Mouse (Mus musculus): ENCODE results near the gene Gucy2e. TPM values are rescaled to one million over a fixed set of nuclear protein-coding genes. Genes with fewer than 3 reads are reported as not detected.
A peak's percentile ranks its signal among the peaks of the same experiment; 100 is the strongest.

The Gucy2e gene
- polyA plus RNA-seq, 2 experiments, result 0.12 to 0.14 TPM

- no peaks in the 10 kb centered on the region for H3K9me3 ChIP-seq (ENCODE audit: control insufficient read depth, low read length)
- peak overlapping the region; percentile 25 for H3K4me3 ChIP-seq (replicated peaks; ENCODE audit: low read length)
- no peaks in the 10 kb centered on the region for H3K36me3 ChIP-seq (ENCODE audit: control insufficient read depth, insufficient read depth, low read length)
- WGBS, result 1% methylated on average over 14 of the region's 14 CpGs
- H3K27me3 ChIP-seq (ENCODE audit: control insufficient read depth, insufficient read depth, low read length), result peaks cover 26% of the 10 kb centered on the region
- TF ChIP-seq POLR2A (IDR thresholded peaks at IDR 0.05; ENCODE audit: borderline replicate concordance, extremely low read depth, insufficient read depth, insufficient read length), result no peak
- H3K27ac ChIP-seq (replicated peaks; ENCODE audit: low read depth, low read length), result no peak overlapping the region
- no peak for ATAC-seq (ENCODE audit: low FRiP score, low read depth)
- no peak for DNase-seq (ENCODE audit: low spot score)
- peaks cover 8% of the 10 kb centered on the region; the same call in 1 of the 2 replicates for H3K4me1 ChIP-seq (ENCODE audit: control insufficient read depth, insufficient read depth, low read length)
- peak overlapping the region; percentile 21; the same call in 1 of the 2 replicates for H3K9ac ChIP-seq (ENCODE audit: low read depth, low read length, severe bottlenecking)
- peak overlapping the region; percentile 39 for H3K4me2 ChIP-seq (replicated peaks; ENCODE audit: low read depth, low read length, severe bottlenecking)
These were observed 39.6 kb downstream of the Gucy2e start for GRCm38 (mm10) chr11:69197194-69197593.

- Histone ChIP-seq H3K27ac (replicated peaks; ENCODE audit: low read depth, low read length) (no peak overlapping the region), H3K4me3 (replicated peaks; ENCODE audit: low read length) (peak overlapping the region; percentile 25), H3K9ac (ENCODE audit: low read depth, low read length, severe bottlenecking) (peak overlapping the region; percentile 21; the same call in 1 of the 2 replicates), H3K4me2 (replicated peaks; ENCODE audit: low read depth, low read length, severe bottlenecking) (peak overlapping the region; percentile 39), H3K36me3 (ENCODE audit: control insufficient read depth, insufficient read depth, low read length) (no peaks in the 10 kb centered on the region), H3K27me3 (ENCODE audit: control insufficient read depth, insufficient read depth, low read length) (peaks cover 26% of the 10 kb centered on the region), H3K9me3 (ENCODE audit: control insufficient read depth, low read length) (no peaks in the 10 kb centered on the region), H3K4me1 (ENCODE audit: control insufficient read depth, insufficient read depth, low read length) (peaks cover 8% of the 10 kb centered on the region; the same call in 1 of the 2 replicates)
- DNase-seq (ENCODE audit: low spot score), result no peak
- 5% methylated on average over 5 of the region's 5 CpGs for WGBS
- no peak for ATAC-seq (ENCODE audit: low FRiP score, low read depth)
- no peak for TF ChIP-seq POLR2A (IDR thresholded peaks at IDR 0.05; ENCODE audit: borderline replicate concordance, extremely low read depth, insufficient read depth, insufficient read length)
These were observed 40.1 kb downstream of the Gucy2e start for GRCm38 (mm10) chr11:69196766-69197165.

GRCm38 (mm10) chr11:69192840-69193239, 44.0 kb downstream of the Gucy2e start:
- DNase-seq (ENCODE audit: low spot score), result peak; percentile 59
- WGBS, result 0% methylated on average over 1 of the region's 1 CpGs
- H3K9me3 ChIP-seq (ENCODE audit: control insufficient read depth, low read length), result no peaks in the 10 kb centered on the region
- no peaks in the 10 kb centered on the region for H3K36me3 ChIP-seq (ENCODE audit: control insufficient read depth, insufficient read depth, low read length)
- no peak overlapping the region for H3K4me3 ChIP-seq (replicated peaks; ENCODE audit: low read length)
- no peak overlapping the region for H3K4me2 ChIP-seq (replicated peaks; ENCODE audit: low read depth, low read length, severe bottlenecking)
- no peak overlapping the region for H3K27ac ChIP-seq (replicated peaks; ENCODE audit: low read depth, low read length)
- peaks cover 8% of the 10 kb centered on the region; the same call in 1 of the 2 replicates for H3K4me1 ChIP-seq (ENCODE audit: control insufficient read depth, insufficient read depth, low read length)
- TF ChIP-seq POLR2A (IDR thresholded peaks at IDR 0.05; ENCODE audit: borderline replicate concordance, extremely low read depth, insufficient read depth, insufficient read length), result no peak
- no peak overlapping the region for H3K9ac ChIP-seq (ENCODE audit: low read depth, low read length, severe bottlenecking)
- peaks cover 18% of the 10 kb centered on the region for H3K27me3 ChIP-seq (ENCODE audit: control insufficient read depth, insufficient read depth, low read length)
- ATAC-seq (ENCODE audit: low FRiP score, low read depth), result no peak

GRCm38 (mm10) chr11:69185936-69186335, 50.9 kb downstream of the Gucy2e start:
- no peak overlapping the region for H3K27ac ChIP-seq (replicated peaks; ENCODE audit: low read depth, low read length)
- no peak overlapping the region for H3K4me2 ChIP-seq (replicated peaks; ENCODE audit: low read depth, low read length, severe bottlenecking)
- no peaks in the 10 kb centered on the region for H3K4me1 ChIP-seq (ENCODE audit: control insufficient read depth, insufficient read depth, low read length)
- no peak overlapping the region for H3K9ac ChIP-seq (ENCODE audit: low read depth, low read length, severe bottlenecking)
- H3K36me3 ChIP-seq (ENCODE audit: control insufficient read depth, insufficient read depth, low read length), result no peaks in the 10 kb centered on the region
- DNase-seq (ENCODE audit: low spot score), result no peak
- no peak for TF ChIP-seq POLR2A (IDR thresholded peaks at IDR 0.05; ENCODE audit: borderline replicate concordance, extremely low read depth, insufficient read depth, insufficient read length)
- WGBS, result 94% methylated on average over 6 of the region's 6 CpGs
- no peak for ATAC-seq (ENCODE audit: low FRiP score, low read depth)
- H3K9me3 ChIP-seq (ENCODE audit: control insufficient read depth, low read length), result no peaks in the 10 kb centered on the region
- H3K27me3 ChIP-seq (ENCODE audit: control insufficient read depth, insufficient read depth, low read length), result no peaks in the 10 kb centered on the region
- H3K4me3 ChIP-seq (replicated peaks; ENCODE audit: low read length), result no peak overlapping the region

- DNase-seq (ENCODE audit: low spot score) (no peak), ATAC-seq (ENCODE audit: low FRiP score, low read depth) (no peak)
- H3K27ac ChIP-seq (replicated peaks; ENCODE audit: low read depth, low read length), result no peak overlapping the region
- H3K27me3 ChIP-seq (ENCODE audit: control insufficient read depth, insufficient read depth, low read length), result no peaks in the 10 kb centered on the region
- no peak overlapping the region for H3K4me2 ChIP-seq (replicated peaks; ENCODE audit: low read depth, low read length, severe bottlenecking)
- WGBS, result 86% methylated on average over 5 of the region's 5 CpGs
- no peaks in the 10 kb centered on the region for H3K9me3 ChIP-seq (ENCODE audit: control insufficient read depth, low read length)
- H3K4me3 ChIP-seq (replicated peaks; ENCODE audit: low read length), result no peak overlapping the region
- no peaks in the 10 kb centered on the region for H3K36me3 ChIP-seq (ENCODE audit: control insufficient read depth, insufficient read depth, low read length)
- no peak overlapping the region for H3K9ac ChIP-seq (ENCODE audit: low read depth, low read length, severe bottlenecking)
- no peaks in the 10 kb centered on the region for H3K4me1 ChIP-seq (ENCODE audit: control insufficient read depth, insufficient read depth, low read length)
- TF ChIP-seq POLR2A (IDR thresholded peaks at IDR 0.05; ENCODE audit: borderline replicate concordance, extremely low read depth, insufficient read depth, insufficient read length), result no peak
These were observed 51.8 kb downstream of the Gucy2e start for GRCm38 (mm10) chr11:69185031-69185430.

- Histone ChIP-seq H3K27me3 (ENCODE audit: control insufficient read depth, insufficient read depth, low read length) (no peaks in the 10 kb centered on the region), H3K27ac (replicated peaks; ENCODE audit: low read depth, low read length) (no peak overlapping the region), H3K36me3 (ENCODE audit: control insufficient read depth, insufficient read depth, low read length) (no peaks in the 10 kb centered on the region), H3K4me2 (replicated peaks; ENCODE audit: low read depth, low read length, severe bottlenecking) (no peak overlapping the region), H3K4me1 (ENCODE audit: control insufficient read depth, insufficient read depth, low read length) (no peaks in the 10 kb centered on the region), H3K9me3 (ENCODE audit: control insufficient read depth, low read length) (no peaks in the 10 kb centered on the region), H3K9ac (ENCODE audit: low read depth, low read length, severe bottlenecking) (no peak overlapping the region), H3K4me3 (replicated peaks; ENCODE audit: low read length) (no peak overlapping the region)
- no peak for TF ChIP-seq POLR2A (IDR thresholded peaks at IDR 0.05; ENCODE audit: borderline replicate concordance, extremely low read depth, insufficient read depth, insufficient read length)
- no peak for DNase-seq (ENCODE audit: low spot score)
- no peak for ATAC-seq (ENCODE audit: low FRiP score, low read depth)
- 82% methylated on average over 4 of the region's 4 CpGs for WGBS
These were observed 56.7 kb downstream of the Gucy2e start for GRCm38 (mm10) chr11:69180120-69180519.

Data from limb, embryonic 14.5 days (tissue).